Mouse (Mus musculus): ENCODE results near the gene Kbtbd6. TPM values are rescaled to one million over a fixed set of nuclear protein-coding genes. Genes with fewer than 3 reads are reported as not detected.

Gene Kbtbd6
- total RNA-seq, 1 experiment from 2014 or later = 3.5 TPM

Other genes with a start within 250 kb of the Kbtbd6 start
- not detected in 2 replicates for gene Zfp957, start 204.5 kb upstream of the Kbtbd6 start, total RNA-seq (2017)
- gene Rgcc, start 150.2 kb upstream of the Kbtbd6 start, total RNA-seq (2017) = 43.7 and 49.8 TPM in 2 replicates
- gene Naa16, start 61.1 kb upstream of the Kbtbd6 start, total RNA-seq (2017) = 41.0 and 78.3 TPM in 2 replicates
- 20.4 and 22.2 TPM in 2 replicates for gene Mtrf1, start 54.1 kb upstream of the Kbtbd6 start, total RNA-seq (2017)
- gene Kbtbd7, start 25.3 kb upstream of the Kbtbd6 start, total RNA-seq (2017) = 25.7 and 28.3 TPM in 2 replicates
- 323 and 335 TPM in 2 replicates for gene Elf1, start 29.4 kb downstream of the Kbtbd6 start, total RNA-seq (2017)
- gene Wbp4, start 29.7 kb downstream of the Kbtbd6 start, total RNA-seq (2017) = 67.9 and 89.1 TPM in 2 replicates
- 141 and 146 TPM in 2 replicates for gene Sugt1, start 135.9 kb downstream of the Kbtbd6 start, total RNA-seq (2017)
- not detected in 2 replicates for gene Cnmd, start 210.3 kb downstream of the Kbtbd6 start, total RNA-seq (2017)